Mouse (Mus musculus) stomach, embryonic 14.5 days (tissue): ENCODE results near the gene Psmd9. TPM values are rescaled to one million over a fixed set of nuclear protein-coding genes. Genes with fewer than 3 reads are reported as not detected.

Source experiments
- ATAC-seq: fragments of 200-750 bp; cut with Nextera tagmentation; 2 replicates; pipeline ENCODE4 v1.8.0; 2017; ENCODE audit warnings: low read depth, moderate TSS enrichment; ENCODE audit not compliant: insufficient number of reproducible peaks, insufficient read depth, low FRiP score
- H3K27ac ChIP-seq: fragments of 300-500 bp; sonication (generic); 2 replicates; pipeline ENCODE4 v1.5.1; 2014; ENCODE audit warnings: mild to moderate bottlenecking, low read length, moderate library complexity, mixed read lengths
- H3K27me3 ChIP-seq: fragments of 300-500 bp; sonication (generic); 2 replicates; pipeline ENCODE4 v1.6.1; 2014; ENCODE audit warnings: low read length, control low read depth, mixed read lengths; ENCODE audit not compliant: control insufficient read depth, insufficient read depth
- H3K36me3 ChIP-seq: fragments of 300-500 bp; sonication (generic); 2 replicates; pipeline ENCODE4 v1.6.1; 2014; ENCODE audit warnings: mild to moderate bottlenecking, control low read depth, low read length, moderate library complexity, mixed read lengths; ENCODE audit not compliant: control insufficient read depth, insufficient read depth
- H3K4me1 ChIP-seq: fragments of 300-500 bp; sonication (generic); 2 replicates; pipeline ENCODE4 v1.6.1; 2014; ENCODE audit warnings: low read length, control low read depth, mixed read lengths; ENCODE audit not compliant: control insufficient read depth, insufficient read depth
- H3K4me2 ChIP-seq: fragments of 300-500 bp; sonication (generic); replicated peaks from 2 replicates; pipeline ENCODE4 v1.6.1; 2014; ENCODE audit warnings: low read depth, low read length, control low read depth
- H3K4me3 ChIP-seq: fragments of 300-500 bp; sonication (generic); 2 replicates; pipeline ENCODE4 v1.5.1; 2014; ENCODE audit warnings: low read depth, low read length, control low read depth
- H3K9ac ChIP-seq: fragments of 300-500 bp; sonication (generic); replicated peaks from 2 replicates; pipeline ENCODE4 v1.6.1; 2014; ENCODE audit warnings: low read depth, mild to moderate bottlenecking, control low read depth, low read length, moderate library complexity, mixed read lengths
- H3K9me3 ChIP-seq: fragments of 300-500 bp; sonication (generic); 2 replicates; pipeline ENCODE4 v1.6.1; 2016; ENCODE audit warnings: low read depth, low read length, control low read depth; ENCODE audit not compliant: control insufficient read depth
- WGBS: fragments of 180-500 bp; shearing (Covaris S2); extraction: QIAGEN DNeasy Blood & Tissue Kit; methylation state at CpG from one replicate; pipeline ENCODE4 v1.1.7; 2014; 5-methylcytosine and 5-hydroxymethylcytosine counted together
- polyA plus RNA-seq: library from polyadenylated mRNA; unstranded; fragments of >200 nt; fragmentation: Nextera tagmentation; extraction: Ambion mirVana; gene quantifications from 2 replicates; pipeline ENCODE4 v1.2.1, GENCODE M21; 2014

The Psmd9 gene
- polyA plus RNA-seq, 1 experiment from 2014 or later: 82.3 TPM

- H3K36me3 ChIP-seq: peaks cover 44% of the 10 kb centered on the region
- H3K27ac ChIP-seq: no peak overlapping the region
- no peak overlapping the region for H3K4me2 ChIP-seq
- no peak overlapping the region for H3K9ac ChIP-seq
- H3K27me3 ChIP-seq: no peaks in the 10 kb centered on the region
- H3K4me1 ChIP-seq: no peaks in the 10 kb centered on the region
- ATAC-seq: no peak
- 81% methylated on average over 10 of the region's 10 CpGs for WGBS
- no peaks in the 10 kb centered on the region for H3K9me3 ChIP-seq
- H3K4me3 ChIP-seq: no peak overlapping the region
Measured at GRCm38 (mm10) chr5:123166437-123166836, 2.8 kb upstream of the Psmd9 start.

GRCm38 (mm10) chr5:123167591-123167990 is 1.6 kb upstream of the Psmd9 start:
- no peak overlapping the region for H3K4me2 ChIP-seq
- no peak overlapping the region for H3K27ac ChIP-seq
- 63% methylated on average over 5 of the region's 5 CpGs for WGBS
- H3K27me3 ChIP-seq: no peaks in the 10 kb centered on the region
- H3K4me3 ChIP-seq: no peak overlapping the region
- no peak overlapping the region for H3K9ac ChIP-seq
- peaks cover 35% of the 10 kb centered on the region for H3K36me3 ChIP-seq
- H3K4me1 ChIP-seq: no peaks in the 10 kb centered on the region
- no peaks in the 10 kb centered on the region for H3K9me3 ChIP-seq
- no peak for ATAC-seq

DNA sequence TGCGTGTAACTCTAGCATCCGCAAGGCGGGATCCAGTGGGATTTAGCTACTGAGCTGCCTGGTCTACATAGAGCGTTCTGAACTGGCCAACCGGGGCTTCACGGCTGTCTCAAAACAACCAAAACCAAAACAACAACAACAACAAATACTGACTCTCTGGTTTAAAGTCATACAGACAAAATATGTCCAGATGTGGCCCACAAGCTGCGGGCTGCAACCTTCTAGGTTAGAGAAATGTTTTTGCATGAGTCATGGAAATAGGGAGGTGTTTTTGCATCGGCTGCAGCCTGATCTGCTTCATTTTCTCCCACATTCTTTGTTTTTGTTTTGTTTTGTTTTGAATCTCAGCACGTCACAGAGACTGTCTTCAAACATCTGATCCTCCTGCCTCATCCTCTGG is 1.2 kb downstream of the Psmd9 start:
- Histone ChIP-seq H3K4me1 (no peaks in the 10 kb centered on the region), H3K27me3 (no peaks in the 10 kb centered on the region), H3K9me3 (no peaks in the 10 kb centered on the region), H3K4me3 (no peak overlapping the region), H3K4me2 (no peak overlapping the region), H3K36me3 (peaks cover 14% of the 10 kb centered on the region), H3K9ac (no peak overlapping the region), H3K27ac (no peak overlapping the region)
- no peak for ATAC-seq
- WGBS: 81% methylated on average over 9 of the region's 9 CpGs

- peak overlapping the region; percentile 25 for H3K4me2 ChIP-seq
Measured at GRCm38 (mm10) chr5:123171646-123172350, 2.6 kb downstream of the Psmd9 start.

DNA sequence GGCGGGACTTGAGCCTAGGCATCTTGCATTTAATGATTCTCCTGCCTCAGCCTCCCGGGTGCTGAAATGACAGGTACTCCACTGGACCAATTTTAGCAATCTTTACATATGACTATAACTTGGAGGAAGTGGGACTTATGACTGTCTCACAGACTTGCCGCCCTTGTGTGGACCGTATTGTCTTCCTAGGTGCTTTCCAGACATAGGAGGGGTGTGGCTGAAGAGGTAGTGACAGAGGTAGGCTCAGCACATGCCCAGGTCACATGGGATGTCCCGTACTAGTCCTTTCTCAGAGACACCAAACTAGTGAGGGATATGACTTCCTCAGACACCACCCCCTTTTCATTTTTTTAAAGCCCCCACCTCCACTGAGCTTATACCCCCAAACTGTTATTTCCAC is 9.6 kb downstream of the Psmd9 start:
- no peaks in the 10 kb centered on the region for H3K4me1 ChIP-seq
- peaks cover 7% of the 10 kb centered on the region; the same call in 1 of the 2 replicates for H3K9me3 ChIP-seq
- H3K9ac ChIP-seq: no peak overlapping the region
- no peaks in the 10 kb centered on the region for H3K36me3 ChIP-seq
- no peak overlapping the region for H3K27ac ChIP-seq
- no peak overlapping the region for H3K4me3 ChIP-seq
- no peaks in the 10 kb centered on the region for H3K27me3 ChIP-seq
- ATAC-seq: no peak
- WGBS: 93% methylated on average over 5 of the region's 5 CpGs
- H3K4me2 ChIP-seq: no peak overlapping the region

More at GRCm38 (mm10) chr5:123171646-123172350, 2.6 kb downstream of the Psmd9 start:
- H3K27ac ChIP-seq: no peak overlapping the region
- H3K27me3 ChIP-seq: no peaks in the 10 kb centered on the region
- H3K9ac ChIP-seq: no peak overlapping the region
- peak; percentile 87 for ATAC-seq
- H3K9me3 ChIP-seq: no peaks in the 10 kb centered on the region
- no peaks in the 10 kb centered on the region for H3K4me1 ChIP-seq
- peak overlapping the region; percentile 17 for H3K4me3 ChIP-seq
- peaks cover 4% of the 10 kb centered on the region; the same call in 1 of the 2 replicates for H3K36me3 ChIP-seq
- 10% methylated on average over 22 of the region's 22 CpGs for WGBS

DNA sequence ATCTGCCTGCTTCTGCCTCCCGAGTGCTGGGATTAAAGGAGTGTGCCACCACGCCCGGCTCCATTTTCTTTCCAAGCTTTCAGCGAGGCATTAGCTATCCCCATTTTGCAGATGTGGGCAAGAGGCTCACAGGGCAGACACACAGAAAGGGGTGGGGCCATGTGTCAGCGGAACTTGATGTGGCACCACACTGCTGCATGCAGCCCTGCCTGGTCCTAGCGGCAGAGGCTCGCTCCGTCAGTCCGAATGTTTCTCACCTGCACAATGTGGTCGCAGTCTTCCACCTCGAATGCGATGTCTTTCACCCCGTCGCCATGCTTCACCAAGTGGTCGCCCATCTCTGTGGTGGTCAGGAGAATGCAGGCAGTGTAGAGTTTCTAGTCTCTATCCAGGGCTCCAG is 11.2 kb downstream of the Psmd9 start:
- H3K4me1 ChIP-seq: no peaks in the 10 kb centered on the region
- 89% methylated on average over 15 of the region's 15 CpGs for WGBS
- no peak overlapping the region for H3K4me3 ChIP-seq
- no peak overlapping the region for H3K9ac ChIP-seq
- H3K9me3 ChIP-seq: peaks cover 7% of the 10 kb centered on the region; the same call in 1 of the 2 replicates
- H3K27ac ChIP-seq: no peak overlapping the region
- ATAC-seq: no peak
- H3K36me3 ChIP-seq: no peaks in the 10 kb centered on the region
- H3K27me3 ChIP-seq: no peaks in the 10 kb centered on the region
- H3K4me2 ChIP-seq: no peak overlapping the region

DNA sequence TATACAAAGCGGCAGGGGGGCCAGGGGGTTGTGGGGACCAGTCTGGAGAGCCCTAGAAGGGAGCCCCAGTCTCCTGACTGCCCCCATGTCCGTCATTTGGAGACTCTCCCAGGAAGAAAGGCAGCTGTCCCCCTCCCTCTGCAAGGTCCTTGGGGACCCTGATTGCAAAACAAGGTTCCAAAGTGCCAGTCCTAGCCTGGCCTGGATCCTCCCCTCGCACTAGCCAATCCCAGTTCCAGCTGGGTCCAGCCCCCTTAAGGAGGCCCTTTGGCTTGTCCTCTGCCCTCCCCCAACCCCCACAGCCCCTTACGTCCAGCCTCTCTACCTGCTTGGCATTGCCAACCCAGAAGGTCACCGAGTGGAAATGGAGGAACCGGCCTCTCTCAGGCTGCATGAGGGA is 12.3 kb downstream of the Psmd9 start:
- H3K36me3 ChIP-seq: no peaks in the 10 kb centered on the region
- no peak overlapping the region for H3K4me2 ChIP-seq
- H3K4me1 ChIP-seq: no peaks in the 10 kb centered on the region
- H3K9ac ChIP-seq: no peak overlapping the region
- H3K27me3 ChIP-seq: no peaks in the 10 kb centered on the region
- H3K4me3 ChIP-seq: no peak overlapping the region
- no peak overlapping the region for H3K27ac ChIP-seq
- ATAC-seq: no peak
- WGBS: 77% methylated on average over 6 of the region's 6 CpGs
- peaks cover 7% of the 10 kb centered on the region; the same call in 1 of the 2 replicates for H3K9me3 ChIP-seq

GRCm38 (mm10) chr5:123182651-123183050 is 13.4 kb downstream of the Psmd9 start, which contains the start of gene Hpd:
Gene Hpd, minus strand, starts transcription at chr5:123182727.
- no peak for ATAC-seq
- no peaks in the 10 kb centered on the region for H3K27me3 ChIP-seq
- WGBS: 71% methylated on average over 10 of the region's 10 CpGs
- no peaks in the 10 kb centered on the region for H3K4me1 ChIP-seq
- H3K4me2 ChIP-seq: no peak within 1 kb of the TSS
- H3K9me3 ChIP-seq: peaks cover 7% of the 10 kb centered on the region; the same call in 1 of the 2 replicates
- no peak within 1 kb of the TSS for H3K4me3 ChIP-seq
- H3K36me3 ChIP-seq: no peaks in the 10 kb centered on the region
- no peak within 1 kb of the TSS for H3K27ac ChIP-seq
- no peak within 1 kb of the TSS for H3K9ac ChIP-seq

DNA sequence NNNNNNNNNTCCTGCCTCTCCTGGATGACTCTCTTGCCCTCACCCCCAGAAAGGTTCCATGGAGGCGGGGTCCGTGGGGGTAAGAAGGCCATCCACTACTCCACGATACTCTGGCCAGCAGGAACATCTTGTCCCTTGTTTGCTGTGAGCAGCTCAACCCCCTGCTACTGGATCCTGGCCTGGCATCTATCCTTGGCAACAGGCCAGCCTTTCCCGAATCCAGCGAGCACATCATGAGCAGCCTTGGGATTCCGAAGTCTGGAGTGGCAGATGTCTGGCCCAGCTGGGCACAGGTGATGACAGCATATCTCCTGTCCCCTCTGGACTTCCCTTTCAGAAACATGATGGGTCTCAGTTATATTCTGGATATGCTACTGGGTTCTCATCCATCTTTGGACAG is 16.8 kb downstream of the Psmd9 start:
- Histone ChIP-seq H3K4me3 (no peak overlapping the region), H3K27me3 (no peaks in the 10 kb centered on the region), H3K4me2 (no peak overlapping the region), H3K9me3 (no peaks in the 10 kb centered on the region), H3K36me3 (no peaks in the 10 kb centered on the region), H3K4me1 (no peaks in the 10 kb centered on the region), H3K27ac (no peak overlapping the region), H3K9ac (no peak overlapping the region)
- 76% methylated on average over 6 of the region's 6 CpGs for WGBS
- no peak for ATAC-seq
